Mouse (Mus musculus) urinary bladder, postnatal 25 days (tissue): ENCODE measurements around the gene Zfyve19.

Experiments
- DNase-seq: peaks from one replicate; pipeline ENCODE4 v3.0.0; 2022; ENCODE audit warnings: low spot score

Zfyve19 gene

GRCm38 (mm10) chr2:119250826-119251478, 42.5 kb downstream of the Zfyve19 start:
- peak; percentile 95 for DNase-seq

- DNase-seq, result no peak
These were observed 46.6 kb downstream of the Zfyve19 start for GRCm38 (mm10) chr2:119254976-119255375.

- no peak for DNase-seq
These were observed 52.1 kb downstream of the Zfyve19 start for GRCm38 (mm10) chr2:119260518-119260917.

GRCm38 (mm10) chr2:119261326-119261725, 52.9 kb downstream of the Zfyve19 start:
- DNase-seq, result no peak

- DNase-seq, result peak; percentile 56
These were observed 54.6 kb downstream of the Zfyve19 start for GRCm38 (mm10) chr2:119262978-119263377.

DNA sequence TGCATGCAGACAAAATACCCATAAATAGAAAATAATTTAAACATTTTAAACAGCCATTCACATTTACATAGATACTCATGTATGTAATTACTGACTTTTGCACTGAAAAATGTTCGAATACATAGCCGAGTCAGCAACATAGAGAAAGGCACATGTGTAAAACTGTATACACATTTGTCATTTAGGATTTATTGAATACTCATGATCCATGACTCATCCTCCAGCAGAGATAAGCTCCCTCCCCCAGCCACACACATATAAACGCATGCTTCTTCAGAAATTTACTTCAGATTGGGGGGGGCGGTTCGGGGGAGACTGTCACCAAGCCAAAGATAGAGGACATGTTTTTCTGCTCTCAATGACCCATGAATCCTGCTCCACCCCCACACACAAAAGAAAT, 55.4 kb downstream of the Zfyve19 start:
- DNase-seq, result no peak
